Mouse (Mus musculus): Measurements from ENCODE around the gene Grhl1. TPM values are rescaled to one million over a fixed set of nuclear protein-coding genes. Genes with fewer than 3 reads are reported as not detected.

Grhl1 gene
- polyA plus RNA-seq, 1 experiment = not detected

DNA sequence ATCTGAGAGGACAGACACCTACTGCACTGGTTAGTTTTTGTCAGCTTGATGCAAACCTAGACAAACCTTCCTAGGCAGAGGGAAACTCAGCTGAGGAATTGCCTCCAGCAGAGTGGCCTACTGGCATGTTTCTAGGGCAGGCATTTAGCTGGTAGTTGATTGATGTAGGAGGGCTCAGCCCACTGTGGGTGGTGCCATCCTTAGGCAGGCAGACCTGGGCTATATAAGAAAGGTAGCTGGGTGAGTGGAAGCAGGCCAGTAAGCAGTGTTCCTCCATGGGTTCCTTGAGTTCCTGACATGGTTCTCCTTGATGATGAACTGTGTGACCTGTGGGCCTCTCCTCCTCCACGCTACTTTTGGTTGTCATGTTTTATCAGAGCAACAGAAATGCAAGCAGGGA lies 8.4 kb downstream of the Grhl1 start:
- no peak overlapping the region for H3K4me3 ChIP-seq (replicated peaks; ENCODE audit: control insufficient read depth, low read depth, low read length)
- no peaks in the 10 kb centered on the region; the same call in 1 of the 2 replicates for H3K4me1 ChIP-seq (ENCODE audit: control insufficient read depth, insufficient read depth, low read length)
- no peak for TF ChIP-seq CTCF (IDR thresholded peaks at IDR 0.05; ENCODE audit: control insufficient read depth, insufficient read depth, low read length)
- H3K27ac ChIP-seq (ENCODE audit: control insufficient read depth, insufficient read depth, low read depth, low read length, poor library complexity) = no peak overlapping the region
- WGBS = 81% methylated on average over 1 of the region's 1 CpGs

GRCm38 (mm10) chr12:24580996-24581683 lies 9.1 kb downstream of the Grhl1 start:
- no peak overlapping the region for H3K27ac ChIP-seq (ENCODE audit: control insufficient read depth, insufficient read depth, low read depth, low read length, poor library complexity)

DNA sequence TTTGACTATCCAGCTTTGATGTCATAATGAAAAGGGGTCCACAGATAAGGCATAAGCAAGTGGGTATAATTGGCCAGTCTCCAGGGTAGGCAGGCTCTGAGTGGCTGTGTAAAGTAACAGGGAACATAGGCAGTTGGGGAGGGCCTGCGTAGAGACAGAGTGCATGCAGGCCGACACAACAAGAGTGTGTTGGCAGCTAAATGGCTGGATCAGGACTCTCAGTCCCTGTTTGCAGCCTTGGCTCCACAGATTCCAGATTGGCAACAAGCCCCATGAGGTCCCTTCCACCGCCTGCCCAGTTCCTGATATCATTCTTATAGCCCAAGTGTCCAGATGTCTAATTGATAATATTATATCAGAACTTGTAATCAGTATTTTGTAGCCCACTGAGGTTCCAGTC lies 11.6 kb downstream of the Grhl1 start:
- peaks cover 1% of the 10 kb centered on the region for H3K4me1 ChIP-seq (ENCODE audit: control insufficient read depth, insufficient read depth, low read length)
- TF ChIP-seq POLR2A (IDR thresholded peaks at IDR 0.05; ENCODE audit: borderline replicate concordance, control insufficient read depth, low read depth, low read length) (no peak), CTCF (IDR thresholded peaks at IDR 0.05; ENCODE audit: control insufficient read depth, insufficient read depth, low read length) (no peak)

More at GRCm38 (mm10) chr12:24580996-24581683, 9.1 kb downstream of the Grhl1 start:
- 82% methylated on average over 14 of the region's 14 CpGs for WGBS
- TF ChIP-seq CTCF (IDR thresholded peaks at IDR 0.05; ENCODE audit: control insufficient read depth, insufficient read depth, low read length) = no peak
- TF ChIP-seq POLR2A (IDR thresholded peaks at IDR 0.05; ENCODE audit: borderline replicate concordance, control insufficient read depth, low read depth, low read length) = no peak
- H3K4me3 ChIP-seq (replicated peaks; ENCODE audit: control insufficient read depth, low read depth, low read length) = no peak overlapping the region
- H3K4me1 ChIP-seq (ENCODE audit: control insufficient read depth, insufficient read depth, low read length) = no peaks in the 10 kb centered on the region; the same call in 1 of the 2 replicates

DNA sequence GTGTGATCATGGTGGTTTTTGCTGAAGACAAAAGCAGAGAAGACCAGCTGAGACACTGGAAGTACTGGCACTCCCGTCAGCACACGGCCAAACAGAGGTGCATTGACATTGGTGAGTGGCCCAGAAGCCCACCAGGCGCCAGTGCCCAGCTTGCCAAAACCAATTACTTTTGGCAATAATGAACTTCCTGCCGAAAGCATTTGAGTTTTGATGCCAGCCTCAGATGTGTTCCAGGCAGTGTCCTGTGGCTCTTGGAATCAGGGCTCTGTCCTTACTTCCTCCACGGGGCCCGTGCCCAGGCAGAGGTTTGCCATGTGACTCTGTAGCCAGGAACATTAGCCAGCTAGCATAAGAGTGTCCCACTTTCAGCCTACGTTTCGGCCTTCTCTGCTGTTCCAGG lies 12.8 kb downstream of the Grhl1 start:
- H3K27ac ChIP-seq (ENCODE audit: control insufficient read depth, insufficient read depth, low read depth, low read length, poor library complexity) = no peak overlapping the region
- peaks cover 1% of the 10 kb centered on the region for H3K4me1 ChIP-seq (ENCODE audit: control insufficient read depth, insufficient read depth, low read length)
- WGBS = 82% methylated on average over 8 of the region's 8 CpGs
- TF ChIP-seq POLR2A (IDR thresholded peaks at IDR 0.05; ENCODE audit: borderline replicate concordance, control insufficient read depth, low read depth, low read length) = no peak
- TF ChIP-seq CTCF (IDR thresholded peaks at IDR 0.05; ENCODE audit: control insufficient read depth, insufficient read depth, low read length) = no peak; the same call in 1 of the 2 replicates
- no peak overlapping the region for H3K4me3 ChIP-seq (replicated peaks; ENCODE audit: control insufficient read depth, low read depth, low read length)

More for the DNA sequence above, 11.6 kb downstream of the Grhl1 start:
- 84% methylated on average over 3 of the region's 3 CpGs for WGBS
- H3K27ac ChIP-seq (ENCODE audit: control insufficient read depth, insufficient read depth, low read depth, low read length, poor library complexity) = no peak overlapping the region
- H3K4me3 ChIP-seq (replicated peaks; ENCODE audit: control insufficient read depth, low read depth, low read length) = no peak overlapping the region

DNA sequence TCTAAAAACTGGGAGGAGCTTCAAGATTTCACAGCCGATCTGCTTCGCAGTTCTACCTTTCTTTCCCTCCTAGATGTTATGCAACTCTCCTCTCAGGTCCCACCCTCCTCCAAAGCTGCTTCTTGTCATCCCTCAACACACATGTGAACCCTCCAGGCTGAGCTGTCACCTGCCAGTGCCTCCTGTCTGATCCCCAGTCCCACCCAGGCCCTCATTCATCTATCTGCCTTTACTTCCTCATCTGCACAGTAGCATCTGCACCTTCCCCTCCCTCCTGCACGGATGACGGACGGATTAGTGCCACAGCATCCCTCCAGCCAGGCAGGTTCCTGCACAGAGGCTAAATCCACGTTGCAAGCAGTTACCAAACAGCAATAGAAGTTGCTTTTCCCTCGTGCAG lies 14.1 kb downstream of the Grhl1 start:
- 54% methylated on average over 7 of the region's 7 CpGs for WGBS
- TF ChIP-seq POLR2A (IDR thresholded peaks at IDR 0.05; ENCODE audit: borderline replicate concordance, control insufficient read depth, low read depth, low read length) (no peak), CTCF (IDR thresholded peaks at IDR 0.05; ENCODE audit: control insufficient read depth, insufficient read depth, low read length) (no peak)
- Histone ChIP-seq H3K4me3 (replicated peaks; ENCODE audit: control insufficient read depth, low read depth, low read length) (no peak overlapping the region), H3K27ac (ENCODE audit: control insufficient read depth, insufficient read depth, low read depth, low read length, poor library complexity) (no peak overlapping the region), H3K4me1 (ENCODE audit: control insufficient read depth, insufficient read depth, low read length) (peaks cover 1% of the 10 kb centered on the region)

- 87% methylated on average over 7 of the region's 7 CpGs for WGBS
- no peak overlapping the region for H3K27ac ChIP-seq (ENCODE audit: control insufficient read depth, insufficient read depth, low read depth, low read length, poor library complexity)
- H3K4me3 ChIP-seq (replicated peaks; ENCODE audit: control insufficient read depth, low read depth, low read length) = no peak overlapping the region
- peaks cover 3% of the 10 kb centered on the region; the same call in 1 of the 2 replicates for H3K4me1 ChIP-seq (ENCODE audit: control insufficient read depth, insufficient read depth, low read length)
- TF ChIP-seq POLR2A (IDR thresholded peaks at IDR 0.05; ENCODE audit: borderline replicate concordance, control insufficient read depth, low read depth, low read length) (no peak), CTCF (IDR thresholded peaks at IDR 0.05; ENCODE audit: control insufficient read depth, insufficient read depth, low read length) (no peak)
Measured at GRCm38 (mm10) chr12:24590371-24590770, 18.3 kb downstream of the Grhl1 start.

- Histone ChIP-seq H3K27ac (ENCODE audit: control insufficient read depth, insufficient read depth, low read depth, low read length, poor library complexity) (no peak overlapping the region), H3K4me3 (replicated peaks; ENCODE audit: control insufficient read depth, low read depth, low read length) (no peak overlapping the region), H3K4me1 (ENCODE audit: control insufficient read depth, insufficient read depth, low read length) (peaks cover 1% of the 10 kb centered on the region; the same call in 1 of the 2 replicates)
- WGBS = 75% methylated on average over 9 of the region's 9 CpGs
- TF ChIP-seq CTCF (IDR thresholded peaks at IDR 0.05; ENCODE audit: control insufficient read depth, insufficient read depth, low read length) = no peak
- no peak for TF ChIP-seq POLR2A (IDR thresholded peaks at IDR 0.05; ENCODE audit: borderline replicate concordance, control insufficient read depth, low read depth, low read length)
Measured at GRCm38 (mm10) chr12:24592055-24592454, 20.0 kb downstream of the Grhl1 start.

GRCm38 (mm10) chr12:24592956-24593672 lies 21.0 kb downstream of the Grhl1 start:
- WGBS = under 1% methylated on average over 22 of the region's 22 CpGs
- TF ChIP-seq POLR2A (IDR thresholded peaks at IDR 0.05; ENCODE audit: borderline replicate concordance, control insufficient read depth, low read depth, low read length) (no peak; the same call in 1 of the 2 replicates), CTCF (IDR thresholded peaks at IDR 0.05; ENCODE audit: control insufficient read depth, insufficient read depth, low read length) (no peak)
- 0 out of 2 replicates have a peak overlapping the region, but pooled peaks have one; percentile 33 for H3K27ac ChIP-seq (ENCODE audit: control insufficient read depth, insufficient read depth, low read depth, low read length, poor library complexity)
- H3K4me1 ChIP-seq (ENCODE audit: control insufficient read depth, insufficient read depth, low read length) = peaks cover 1% of the 10 kb centered on the region; the same call in 1 of the 2 replicates
- peak overlapping the region; percentile 66 for H3K4me3 ChIP-seq (replicated peaks; ENCODE audit: control insufficient read depth, low read depth, low read length)
